ENCODE assay signal across 11 mouse cellular contexts in genomic region chr8:75038497-75038896, GRCm38 (mm10). TPM values are rescaled to one million over a fixed set of nuclear protein-coding genes. Genes with fewer than 3 reads are reported as not detected.
A peak's percentile ranks its signal among the peaks of the same experiment; 100 is the strongest.
DNase-seq lines count a peak whose midpoint lies in the region; ATAC-seq and TF ChIP-seq lines count a peak whose summit lies in the region.
"Had no signal": no experiment of that assay in that cellular context is flagged by ENCODE, and none has a peak within 500 bp of the region (broad histone marks: within the 10 kb centered on the region; RNA-seq: fewer than 3 reads in every experiment).

No protein-coding gene starts in this region.

- peaks cover 52% of the 10 kb centered on the region for H3K36me3 ChIP-seq in megakaryocyte, embryonic 14.5 days (replicated peaks; ENCODE audit: low read length)
- no peaks in the 10 kb centered on the region for H3K36me3 ChIP-seq in kidney, embryonic 14.5 days (ENCODE audit: control insufficient read depth, insufficient read depth, low read length)
- no peaks in the 10 kb centered on the region for H3K36me3 ChIP-seq in stomach, postnatal 0 days (ENCODE audit: control insufficient read depth, insufficient read depth, low read length)
- no peaks in the 10 kb centered on the region for H3K36me3 ChIP-seq in thymus, adult 2 months (ENCODE audit: control insufficient read depth, insufficient read depth, low read length)
- H3K36me3 ChIP-seq: neural tube, embryonic 12.5 days had no signal

- no peak for TF ChIP-seq CTCF in stomach, postnatal 0 days (IDR thresholded peaks at IDR 0.05; ENCODE audit: low read depth)
- no peak for TF ChIP-seq CTCF in thymus, adult 2 months (IDR thresholded peaks at IDR 0.05; ENCODE audit: borderline replicate concordance, control insufficient read depth, extremely low read depth, insufficient read depth, low read length, poor library complexity)

- no peak overlapping the region for H3K9ac ChIP-seq in kidney, embryonic 14.5 days (ENCODE audit: low read depth, low read length)
- H3K9ac ChIP-seq in stomach, postnatal 0 days (ENCODE audit: low read length): no peak overlapping the region
- H3K9ac ChIP-seq: neural tube, embryonic 12.5 days had no signal

- no peak for TF ChIP-seq EP300 in stomach, postnatal 0 days (optimal IDR thresholded peaks at IDR 0.05)

- peak overlapping the region; percentile 12 for H3K27ac ChIP-seq in kidney, embryonic 14.5 days (ENCODE audit: low read depth, low read length)
- peak overlapping the region; percentile 63 for H3K27ac ChIP-seq in stomach, postnatal 0 days (replicated peaks)
- no peak overlapping the region for H3K27ac ChIP-seq in thymus, adult 2 months (ENCODE audit: control insufficient read depth, insufficient read depth, low read length)
- H3K27ac ChIP-seq: macrophage; neural tube, embryonic 12.5 days had no signal

- peak overlapping the region; percentile 57 for H3K4me3 ChIP-seq in megakaryocyte, embryonic 14.5 days (replicated peaks)
- no peak overlapping the region for H3K4me3 ChIP-seq in kidney, embryonic 14.5 days (ENCODE audit: low read length)
- H3K4me3 ChIP-seq in stomach, postnatal 0 days (ENCODE audit: low read depth, low read length): no peak overlapping the region
- H3K4me3 ChIP-seq in thymus, adult 2 months (ENCODE audit: control insufficient read depth, insufficient read depth, low read length): no peak overlapping the region
- H3K4me3 ChIP-seq: neural tube, embryonic 12.5 days had no signal

- DNase-seq in heart, adult 8-10 months (ENCODE audit: low spot score): peak; percentile 45
- peak; percentile 49 for DNase-seq in stomach, postnatal 0 days (ENCODE audit: low spot score)
- DNase-seq in thymus, adult 2 months: no peak
- no peak for DNase-seq in frontal cortex, postnatal 10 days (ENCODE audit: low spot score in 2 of 2)
- DNase-seq: left cerebral cortex, postnatal 4 days had no signal

- no peaks in the 10 kb centered on the region for H3K27me3 ChIP-seq in megakaryocyte, embryonic 14.5 days (replicated peaks)
- H3K27me3 ChIP-seq in kidney, embryonic 14.5 days (ENCODE audit: control insufficient read depth, insufficient read depth, low read length): no peaks in the 10 kb centered on the region
- H3K27me3 ChIP-seq in stomach, postnatal 0 days (ENCODE audit: control insufficient read depth, insufficient read depth, low read length): no peaks in the 10 kb centered on the region
- no peaks in the 10 kb centered on the region for H3K27me3 ChIP-seq in thymus, adult 2 months (ENCODE audit: control insufficient read depth, insufficient read depth, low read length)
- H3K27me3 ChIP-seq: neural tube, embryonic 12.5 days had no signal

- H3K4me1 ChIP-seq in megakaryocyte, embryonic 14.5 days: peaks cover 92% of the 10 kb centered on the region
- peaks cover 8% of the 10 kb centered on the region; the same call in 1 of the 2 replicates for H3K4me1 ChIP-seq in kidney, embryonic 14.5 days (ENCODE audit: control insufficient read depth, insufficient read depth, low read length)
- no peaks in the 10 kb centered on the region for H3K4me1 ChIP-seq in stomach, postnatal 0 days (replicated peaks; ENCODE audit: control insufficient read depth, insufficient read depth)
- H3K4me1 ChIP-seq in thymus, adult 2 months (replicated peaks; ENCODE audit: control insufficient read depth, insufficient read depth, low read length): 0 out of 2 replicates have a peak, but pooled peaks cover 4% of the 10 kb centered on the region

- no peak for ATAC-seq in megakaryocyte, adult 5-6 weeks (ENCODE audit: poor library complexity, severe bottlenecking)
- no peak for ATAC-seq in kidney, embryonic 14.5 days (ENCODE audit: low FRiP score, low TSS enrichment)
- ATAC-seq in stomach, postnatal 0 days (ENCODE audit: low FRiP score, low TSS enrichment): no peak
- ATAC-seq: intestine, embryonic 16.5 days had no signal

- no peaks in the 10 kb centered on the region for H3K9me3 ChIP-seq in megakaryocyte, embryonic 14.5 days
- H3K9me3 ChIP-seq in kidney, embryonic 14.5 days (ENCODE audit: control insufficient read depth, low read length): no peaks in the 10 kb centered on the region
- no peaks in the 10 kb centered on the region for H3K9me3 ChIP-seq in stomach, postnatal 0 days (ENCODE audit: control insufficient read depth, low read length)
- H3K9me3 ChIP-seq: neural tube, embryonic 12.5 days had no signal

- TF ChIP-seq POLR2A in thymus, adult 2 months (IDR thresholded peaks at IDR 0.05; ENCODE audit: control insufficient read depth, extremely low read depth, insufficient read depth, low read length, poor library complexity): no peak

- no peak overlapping the region for H3K4me2 ChIP-seq in kidney, embryonic 14.5 days (replicated peaks; ENCODE audit: low read depth, low read length)
- H3K4me2 ChIP-seq in stomach, postnatal 0 days (replicated peaks; ENCODE audit: low read depth): no peak overlapping the region
- H3K4me2 ChIP-seq: neural tube, embryonic 12.5 days had no signal

RNA-seq across cellular contexts. Expression of gene Tom1, which starts 5.0 kb away (rescaled TPM):
- 36.8 and 115 TPM in 2 replicates for polyA plus RNA-seq in megakaryocyte, embryonic 14.5 days (2012; ENCODE audit: insufficient read depth, low replicate concordance)
- total RNA-seq in megakaryocyte, adult 5-6 weeks (2015): 53.1 and 60.1 TPM in 2 replicates
- 46.6 and 60.7 TPM in 2 replicates for total RNA-seq in megakaryocyte, adult 5-6 weeks (2017)
- 10 to 100 TPM; 57.4 to 72.0 (median 64.0) TPM for total RNA-seq in heart, adult 8-10 months (2022)
- 20.1 and 29.1 TPM in 2 replicates for polyA plus RNA-seq in kidney, embryonic 14.5 days (2014; fragmentation: Nextera tagmentation; extraction: Ambion mirVana)
- 39.2 and 45.6 TPM in 2 replicates for polyA plus RNA-seq in stomach, postnatal 0 days (2015; fragmentation: Nextera tagmentation; extraction: Ambion mirVana)
- 31.7 and 41.9 TPM in 2 replicates for polyA plus RNA-seq in thymus, adult 2 months (2012; rRNA removed)

RNA-seq across cellular contexts. Expression of gene Hmgxb4, which starts 45.3 kb away (rescaled TPM):
- 2.9 and 7.8 TPM in 2 replicates for polyA plus RNA-seq in megakaryocyte, embryonic 14.5 days (2012; ENCODE audit: insufficient read depth, low replicate concordance)
- 24.4 and 28.4 TPM in 2 replicates for total RNA-seq in megakaryocyte, adult 5-6 weeks (2015)
- 77.8 and 95.8 TPM in 2 replicates for total RNA-seq in megakaryocyte, adult 5-6 weeks (2017)
- 10 to 100 TPM; 12.7 to 16.8 (median 13.5) TPM for total RNA-seq in heart, adult 8-10 months (2022)
- polyA plus RNA-seq in kidney, embryonic 14.5 days (2014; fragmentation: Nextera tagmentation; extraction: Ambion mirVana): 45.6 and 55.4 TPM in 2 replicates
- 9.9 and 11.4 TPM in 2 replicates for polyA plus RNA-seq in stomach, postnatal 0 days (2015; fragmentation: Nextera tagmentation; extraction: Ambion mirVana)
- 25.6 and 28.7 TPM in 2 replicates for polyA plus RNA-seq in thymus, adult 2 months (2012; rRNA removed)

RNA-seq across cellular contexts. Expression of gene Hmox1, which starts 54.9 kb away (rescaled TPM):
- polyA plus RNA-seq in megakaryocyte, embryonic 14.5 days (2012; ENCODE audit: insufficient read depth, low replicate concordance): 17.6 and 46.0 TPM in 2 replicates
- 25.4 and 27.1 TPM in 2 replicates for total RNA-seq in megakaryocyte, adult 5-6 weeks (2015)
- total RNA-seq in megakaryocyte, adult 5-6 weeks (2017): 42.3 and 49.8 TPM in 2 replicates
- total RNA-seq in heart, adult 8-10 months (2022): 10 to 100 TPM in 1 of 4 experiments, 1 to 10 TPM in 3; 7.7 to 10.2 (median 9.1) TPM
- 12.5 and 15.0 TPM in 2 replicates for polyA plus RNA-seq in kidney, embryonic 14.5 days (2014; fragmentation: Nextera tagmentation; extraction: Ambion mirVana)
- polyA plus RNA-seq in stomach, postnatal 0 days (2015; fragmentation: Nextera tagmentation; extraction: Ambion mirVana): 59.0 and 61.4 TPM in 2 replicates
- polyA plus RNA-seq in thymus, adult 2 months (2012; rRNA removed): 16.6 and 21.5 TPM in 2 replicates

Comparison
In these comparisons a context has a peak if more than half of its experiments do, and no peak if none do; other contexts are left out.
1. DNase-seq: peak in heart, adult 8-10 months (single experiment) and stomach, postnatal 0 days (single experiment); none in thymus, adult 2 months (single experiment) and frontal cortex, postnatal 10 days (0 of 2).